Mouse (Mus musculus) 3T3-L1 (cell line): ENCODE measurements around the gene R3hdm4.

Experiments
- DNase-seq: peaks from one replicate; pipeline ENCODE4 v3.0.0-alpha.2; 2015; ENCODE audit warnings: low read depth, low spot score

R3hdm4 gene

DNA sequence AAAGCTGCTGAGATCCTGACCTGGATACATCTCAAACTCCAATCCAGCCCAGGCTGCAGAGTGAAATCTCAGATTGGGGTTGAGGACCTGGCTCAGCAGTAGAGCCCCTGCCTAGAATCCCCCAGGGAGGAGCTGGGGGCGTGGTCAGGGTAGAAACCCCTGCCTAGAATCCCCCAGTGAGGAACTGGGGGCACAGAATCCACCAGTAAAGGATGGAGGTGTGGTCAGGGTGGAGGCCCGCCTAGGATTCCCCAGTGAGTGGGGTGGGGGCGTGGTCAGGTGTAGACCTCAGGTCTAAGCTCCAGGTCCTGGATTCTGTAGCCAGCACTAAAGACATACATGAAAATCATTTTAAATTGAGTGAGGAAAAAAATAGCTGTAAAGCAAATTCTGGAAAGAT, 48.1 kb downstream of the R3hdm4 start:
- DNase-seq, result no peak

- DNase-seq, result no peak
These were observed 49.2 kb downstream of the R3hdm4 start for GRCm38 (mm10) chr10:79871845-79872244.

GRCm38 (mm10) chr10:79866601-79867000, 54.4 kb downstream of the R3hdm4 start:
- no peak for DNase-seq

GRCm38 (mm10) chr10:79865801-79866295, 55.2 kb downstream of the R3hdm4 start:
- DNase-seq, result peak; percentile 26

- DNase-seq, result peak; percentile 20
These were observed 55.8 kb downstream of the R3hdm4 start for GRCm38 (mm10) chr10:79865189-79865601.

DNA sequence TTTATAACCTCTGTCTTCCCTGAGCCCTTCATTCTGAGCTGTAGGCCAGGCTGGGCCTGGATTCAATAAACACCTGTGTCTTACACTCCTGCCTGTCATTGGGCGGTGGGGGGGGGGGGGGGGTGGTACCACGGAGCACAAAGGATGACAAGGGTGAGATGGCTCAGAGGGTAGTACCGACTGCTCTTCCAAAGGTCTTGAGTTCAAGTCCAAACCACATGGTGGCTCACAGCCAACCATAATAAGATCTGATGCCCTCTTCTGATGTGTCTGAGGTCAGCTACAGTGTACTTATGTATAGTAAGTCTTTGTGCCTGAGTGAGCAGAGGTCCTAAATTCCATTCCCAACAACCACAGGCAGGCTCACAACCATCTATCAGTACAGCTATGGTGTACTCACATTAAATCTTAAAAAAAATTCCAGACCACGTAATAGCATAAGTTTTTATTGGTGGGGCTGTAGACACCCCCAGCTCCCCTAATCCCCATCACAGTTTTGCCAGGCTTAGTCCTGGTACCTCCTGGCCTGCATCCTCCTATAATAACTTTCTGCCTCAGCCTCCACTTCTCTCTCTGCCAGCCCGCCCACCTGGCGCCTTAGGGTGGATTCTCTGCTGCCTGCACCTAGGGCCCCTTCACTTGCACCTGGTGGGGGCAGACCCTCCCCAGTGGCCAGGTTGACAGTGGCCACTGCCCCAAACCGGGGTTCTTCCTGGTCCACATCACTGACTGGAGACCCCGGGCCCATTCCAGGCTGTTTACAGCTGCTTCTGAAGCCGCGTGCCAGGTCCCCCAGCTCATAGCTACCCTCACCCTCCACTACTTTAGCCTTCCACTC, 56.4 kb downstream of the R3hdm4 start:
- DNase-seq, result peak; percentile 76

DNA sequence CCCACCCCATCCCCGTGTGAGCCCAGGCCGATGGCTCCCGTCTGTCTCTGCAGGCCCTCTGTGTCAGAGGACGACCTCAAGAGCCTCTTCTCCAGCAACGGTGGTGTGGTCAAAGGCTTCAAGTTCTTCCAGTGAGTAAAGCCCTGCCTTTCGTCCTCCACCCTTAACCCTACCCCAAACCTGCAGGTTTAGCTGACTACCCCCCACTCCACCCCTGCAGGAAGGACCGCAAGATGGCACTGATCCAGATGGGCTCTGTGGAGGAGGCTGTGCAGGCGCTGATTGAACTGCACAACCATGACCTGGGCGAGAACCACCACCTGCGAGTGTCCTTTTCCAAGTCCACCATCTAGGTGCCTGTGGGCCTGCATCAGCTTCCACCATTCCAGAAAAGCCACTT, 58.1 kb downstream of the R3hdm4 start:
- DNase-seq, result no peak

DNA sequence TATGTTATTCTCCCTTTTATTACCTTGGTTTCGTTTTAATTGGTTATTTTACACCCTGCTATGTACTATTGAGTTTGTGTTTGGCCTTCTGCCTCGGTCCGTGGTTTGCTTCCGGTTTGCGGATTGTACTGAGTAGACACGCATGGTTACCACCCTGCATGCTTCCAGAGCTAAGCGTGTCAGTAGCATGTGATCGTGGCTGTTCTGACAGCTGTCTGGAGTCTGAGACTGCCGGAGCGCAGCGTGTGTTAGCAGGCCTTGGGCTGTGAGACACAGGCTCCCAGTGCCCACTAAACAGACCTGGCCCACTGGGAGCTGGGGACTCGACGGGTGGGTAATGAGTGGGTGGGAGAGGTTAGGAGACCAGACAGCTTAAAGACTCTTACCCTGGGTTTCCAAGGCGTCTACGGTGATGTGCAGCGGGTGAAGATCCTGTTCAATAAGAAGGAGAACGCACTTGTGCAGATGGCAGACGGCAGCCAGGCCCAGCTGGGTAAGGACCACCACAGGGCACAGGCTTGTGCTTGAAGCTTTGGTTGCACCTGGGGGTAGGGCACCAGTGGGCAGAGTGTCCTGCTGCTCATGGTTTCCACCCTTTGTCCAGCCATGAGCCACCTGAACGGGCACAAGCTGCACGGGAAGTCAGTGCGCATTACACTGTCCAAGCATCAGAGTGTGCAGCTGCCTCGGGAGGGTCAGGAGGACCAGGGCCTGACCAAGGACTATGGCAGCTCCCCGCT, 58.8 kb downstream of the R3hdm4 start:
- no peak for DNase-seq

DNA sequence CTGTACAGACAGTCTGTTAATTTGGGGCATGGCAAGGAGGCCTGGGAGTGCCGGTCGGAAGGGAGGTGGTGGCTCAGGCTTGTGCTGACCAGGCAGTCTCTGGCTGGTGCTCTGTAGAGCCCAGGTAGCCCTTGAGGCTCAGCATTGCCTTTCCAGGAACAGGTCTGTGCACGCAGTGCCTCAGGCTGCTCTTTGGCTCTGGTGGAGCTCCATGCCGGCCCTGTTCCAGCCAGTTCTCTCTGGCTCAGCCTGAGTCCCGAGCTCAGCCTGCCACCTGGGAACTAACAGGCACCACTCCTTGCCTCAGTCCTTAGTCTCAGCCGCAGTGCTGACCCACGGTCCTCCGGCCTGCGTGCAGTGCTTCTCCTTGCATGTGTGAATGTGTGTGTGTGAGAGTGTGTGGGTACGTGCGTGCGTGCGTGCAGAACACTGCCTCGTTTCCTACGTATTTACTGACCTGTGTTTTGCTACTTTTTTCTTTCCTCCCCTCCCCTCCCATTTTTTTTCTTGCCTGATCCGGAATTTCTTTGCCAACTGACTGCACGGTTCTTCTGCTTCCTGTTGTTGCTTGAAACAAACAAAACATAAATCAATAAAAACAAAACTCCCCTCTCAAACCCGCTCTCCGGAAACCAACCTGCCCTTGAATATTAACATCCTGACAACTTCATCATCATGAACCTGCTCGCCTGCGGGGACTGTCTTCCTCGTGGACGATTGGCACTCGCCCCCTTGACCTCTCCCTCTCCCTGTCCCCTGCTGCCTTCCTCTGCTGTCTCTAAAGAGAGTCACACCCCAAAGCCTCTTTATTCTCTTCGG, 59.6 kb downstream of the R3hdm4 start:
- no peak for DNase-seq

- DNase-seq, result no peak
These were observed 60.7 kb downstream of the R3hdm4 start for GRCm38 (mm10) chr10:79860079-79860911.
